Mouse (Mus musculus) ovary, adult 2 months (tissue): Measurements from ENCODE around the gene Cd55. TPM values are rescaled to one million over a fixed set of nuclear protein-coding genes. Genes with fewer than 3 reads are reported as not detected.

Experiments used
- polyA plus RNA-seq: library from polyadenylated mRNA; depleted of rRNA; stranded (reverse); fragments of >200 nt; gene quantifications from 2 replicates; pipeline ENCODE4 v1.2.3, GENCODE M21; 2012; rRNA removed

Cd55 gene
- polyA plus RNA-seq: 12.6 and 14.9 TPM in 2 replicates

DNA sequence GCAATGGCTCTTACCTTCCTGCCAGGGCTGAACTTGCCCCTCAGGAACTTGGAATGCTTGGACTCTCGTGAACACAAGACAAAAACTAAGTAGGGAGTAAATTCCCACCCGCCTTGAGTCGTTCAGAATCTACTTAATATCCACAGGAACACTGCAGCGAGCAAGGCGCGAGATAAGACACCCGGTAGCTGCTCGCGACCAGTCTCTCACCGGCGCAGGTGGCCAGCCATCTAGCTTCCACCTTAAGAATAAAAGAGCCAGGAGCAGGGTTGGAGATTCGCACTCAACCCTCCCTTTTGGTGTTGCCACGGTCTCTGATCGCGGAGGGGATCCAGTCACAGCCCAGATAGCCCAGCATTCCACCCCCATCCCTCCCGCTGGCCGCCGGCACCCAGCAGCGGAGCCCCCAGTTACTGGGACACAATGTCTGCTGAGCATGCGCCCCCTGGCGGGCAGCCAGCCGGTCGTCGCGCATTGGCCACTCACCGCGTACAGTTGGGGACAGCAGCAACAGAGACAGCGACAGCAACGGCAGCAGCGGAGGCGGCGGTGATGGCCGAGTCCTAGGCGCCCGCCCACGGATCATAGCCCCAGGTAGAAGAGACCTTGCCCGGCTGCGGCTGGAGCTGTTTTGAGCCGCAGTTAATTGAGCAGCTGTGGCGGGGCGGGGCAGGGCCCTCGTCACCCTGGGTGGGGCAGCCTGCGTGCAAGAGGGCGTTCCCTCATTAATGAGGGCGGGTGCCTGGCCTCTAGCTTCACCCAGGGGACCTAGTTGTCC is at the start of gene Cd55:
Gene Cd55 (minus strand): TSS at position 661 of the 778 bp plus-strand sequence.

DNA sequence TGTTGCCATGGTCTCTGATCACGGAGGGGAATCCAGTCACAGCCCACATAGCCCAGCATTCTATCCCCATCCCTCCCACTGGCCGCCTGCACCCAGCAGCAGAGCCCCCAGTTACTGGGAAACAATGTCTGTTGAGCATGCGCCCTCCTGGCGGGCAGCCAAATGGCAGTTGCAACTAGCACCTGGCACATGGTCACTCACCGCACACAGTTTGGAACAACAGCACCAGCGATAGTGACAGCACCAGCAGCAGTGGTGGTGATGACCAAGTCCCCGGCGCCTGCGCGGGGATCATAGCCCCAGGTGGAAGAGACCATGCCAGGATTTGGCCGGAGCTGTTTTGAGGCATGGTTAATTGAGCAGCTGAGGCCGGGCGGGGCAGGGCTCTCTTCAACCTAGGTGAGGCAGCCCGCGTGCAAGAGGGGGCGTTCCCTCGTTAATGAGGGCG is 39.9 kb downstream of the Cd55 start, which contains the start of gene Cd55b:
Gene Cd55b (minus strand): TSS at position 346 of the 448 bp plus-strand sequence.

Other genes starting within 250 kb of the Cd55 start
- gene Cd55b, start 39.7 kb downstream of the Cd55 start, polyA plus RNA-seq: not detected in 2 replicates
- gene Zp3r, start 166.9 kb upstream of the Cd55 start, polyA plus RNA-seq: not detected in 2 replicates
- 0.15 and 0.41 TPM in 2 replicates for gene C4bp, start 198.9 kb upstream of the Cd55 start, polyA plus RNA-seq